Mouse (Mus musculus): ENCODE results near the gene Gm12117.
A peak's percentile ranks its signal among the peaks of the same experiment; 100 is the strongest.

Gm12117 gene

GRCm38 (mm10) chr11:33276637-33277036 lies at the start of gene Gm12117:
TSS of gene Gm12117 (minus strand) at chr11:33276737.
- DNase-seq (ENCODE audit: low read depth, low spot score) = no peak

- DNase-seq (ENCODE audit: low read depth, low spot score) = no peak
These were observed 42.6 kb upstream of the Gm12117 start for GRCm38 (mm10) chr11:33319006-33319611.

GRCm38 (mm10) chr11:33309566-33309965 lies 33.0 kb upstream of the Gm12117 start:
- DNase-seq (ENCODE audit: low read depth, low spot score) = no peak

GRCm38 (mm10) chr11:33300859-33301258 lies 24.3 kb upstream of the Gm12117 start:
- DNase-seq (ENCODE audit: low read depth, low spot score) = no peak

GRCm38 (mm10) chr11:33299371-33299770 lies 22.8 kb upstream of the Gm12117 start:
- no peak for DNase-seq (ENCODE audit: low read depth, low spot score)

GRCm38 (mm10) chr11:33297121-33297520 lies 20.6 kb upstream of the Gm12117 start:
- DNase-seq (ENCODE audit: low read depth, low spot score) = no peak

GRCm38 (mm10) chr11:33295422-33295821 lies 18.9 kb upstream of the Gm12117 start:
- peak; percentile 23 for DNase-seq (ENCODE audit: low read depth, low spot score)

- DNase-seq (ENCODE audit: low read depth, low spot score) = no peak
These were observed 17.5 kb upstream of the Gm12117 start for GRCm38 (mm10) chr11:33294063-33294462.

GRCm38 (mm10) chr11:33278571-33278970 lies 2.0 kb upstream of the Gm12117 start:
- DNase-seq (ENCODE audit: low read depth, low spot score) = no peak

- no peak for DNase-seq (ENCODE audit: low read depth, low spot score)
These were observed 1.7 kb downstream of the Gm12117 start for GRCm38 (mm10) chr11:33274816-33275215.

- no peak for DNase-seq (ENCODE audit: low read depth, low spot score)
These were observed 2.2 kb downstream of the Gm12117 start for GRCm38 (mm10) chr11:33274294-33274693.

- no peak for DNase-seq (ENCODE audit: low read depth, low spot score)
These were observed 36.2 kb downstream of the Gm12117 start for GRCm38 (mm10) chr11:33240295-33240694.

- DNase-seq (ENCODE audit: low read depth, low spot score) = no peak
These were observed 42.4 kb downstream of the Gm12117 start for GRCm38 (mm10) chr11:33234134-33234533.

GRCm38 (mm10) chr11:33232056-33232455 lies 44.5 kb downstream of the Gm12117 start:
- no peak for DNase-seq (ENCODE audit: low read depth, low spot score)

GRCm38 (mm10) chr11:33228186-33228585 lies 48.4 kb downstream of the Gm12117 start:
- no peak for DNase-seq (ENCODE audit: low read depth, low spot score)

- no peak for DNase-seq (ENCODE audit: low read depth, low spot score)
These were observed 50.0 kb downstream of the Gm12117 start for GRCm38 (mm10) chr11:33226516-33226915.
